In the genomic region with DNA sequence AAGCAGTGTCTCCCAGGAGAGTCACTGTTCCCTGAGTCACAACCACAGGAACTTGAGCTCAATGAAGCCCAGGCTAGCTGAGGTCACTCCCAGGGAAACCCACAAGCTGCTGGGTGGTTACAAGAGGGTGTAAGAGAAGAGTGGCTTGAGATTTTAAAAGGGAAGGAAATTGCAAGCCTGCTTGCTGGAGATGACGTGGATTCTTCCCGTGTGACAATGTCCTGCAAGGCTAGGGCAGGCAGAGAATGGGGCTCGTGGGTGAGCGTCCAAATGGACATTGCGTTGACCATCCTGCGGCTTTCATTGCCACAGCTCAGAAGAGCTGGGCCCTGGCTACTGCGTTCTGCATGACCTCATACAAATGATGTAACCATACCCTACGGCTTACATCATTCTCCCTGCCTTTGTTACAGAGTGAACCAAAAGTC, we compare ENCODE assay signal across 22 mouse cellular contexts. TPM values are rescaled to one million over a fixed set of nuclear protein-coding genes. Genes with fewer than 3 reads are reported as not detected.
DNase-seq lines count a peak whose midpoint lies in the region; ATAC-seq and TF ChIP-seq lines count a peak whose summit lies in the region.
"Had no signal": no experiment of that assay in that cellular context is flagged by ENCODE, and none has a peak within 500 bp of the region (broad histone marks: within the 10 kb centered on the region; RNA-seq: fewer than 3 reads in every experiment).

No protein-coding gene starts in this region.

- H3K4me3 ChIP-seq in heart, embryonic 10.5 days = no peak overlapping the region
- no peak overlapping the region for H3K4me3 ChIP-seq in bone marrow, adult 2 months (replicated peaks; ENCODE audit: control insufficient read depth, low read depth, low read length)
- peak overlapping the region; percentile 62 for H3K4me3 ChIP-seq in megakaryocyte, embryonic 14.5 days (replicated peaks)
- no peak overlapping the region for H3K4me3 ChIP-seq in midbrain, embryonic 10.5 days
- H3K4me3 ChIP-seq: embryonic facial prominence, embryonic 12.5 days; hindbrain, embryonic 13.5 days; layer of hippocampus, adult 2 months; limb, embryonic 12.5 days; lung, embryonic 15.5 days; midbrain, embryonic 15.5 days had no signal

- peak; percentile 44 to 74 for DNase-seq in heart, adult 18-20 months
- DNase-seq in heart, embryonic 10.5 days (ENCODE audit: low spot score) = no peak
- peak; percentile 77 for DNase-seq in 3134 (ENCODE audit: extremely low read depth, insufficient read length, low spot score)
- no peak for DNase-seq in left cerebral cortex, adult 8-10 months (ENCODE audit: low spot score in 2 of 2)
- DNase-seq in midbrain, embryonic 10.5 days (ENCODE audit: low spot score) = no peak
- DNase-seq: cerebellum, postnatal 14 days; kidney, adult 11 months; thymus, adult 2 months had no signal

- no peak for ATAC-seq in erythroblast, adult 5-6 weeks (replicated peaks; ENCODE audit: low FRiP score, poor library complexity, severe bottlenecking)
- ATAC-seq: forebrain, embryonic 14.5 days; midbrain, embryonic 15.5 days; Patski had no signal

- no peak overlapping the region for H3K27ac ChIP-seq in heart, embryonic 10.5 days
- peak overlapping the region; percentile 9; the same call in 1 of the 2 replicates for H3K27ac ChIP-seq in bone marrow, adult 2 months (ENCODE audit: control insufficient read depth, insufficient read depth, low read depth, low read length, poor library complexity)
- no peak overlapping the region for H3K27ac ChIP-seq in midbrain, embryonic 10.5 days (replicated peaks)
- H3K27ac ChIP-seq: embryonic facial prominence, embryonic 12.5 days; hindbrain, embryonic 13.5 days; layer of hippocampus, adult 2 months; limb, embryonic 12.5 days; lung, embryonic 15.5 days; midbrain, embryonic 15.5 days had no signal

- WGBS in heart, embryonic 10.5 days = 81% methylated on average over 8 of the region's 8 CpGs
- WGBS in bone marrow, adult 2 months = 37% methylated on average over 8 of the region's 8 CpGs
- WGBS in midbrain, embryonic 10.5 days = 89% methylated on average over 8 of the region's 8 CpGs

- H3K4me1 ChIP-seq in heart, embryonic 10.5 days = peaks cover 7% of the 10 kb centered on the region
- H3K4me1 ChIP-seq in bone marrow, adult 2 months (ENCODE audit: control insufficient read depth, insufficient read depth, low read length) = peaks cover 3% of the 10 kb centered on the region; the same call in 1 of the 2 replicates
- peaks cover 78% of the 10 kb centered on the region for H3K4me1 ChIP-seq in megakaryocyte, embryonic 14.5 days
- H3K4me1 ChIP-seq in midbrain, embryonic 10.5 days = peaks cover 2% of the 10 kb centered on the region

- no peaks in the 10 kb centered on the region for H3K36me3 ChIP-seq in heart, embryonic 10.5 days
- H3K36me3 ChIP-seq in megakaryocyte, embryonic 14.5 days (replicated peaks; ENCODE audit: low read length) = no peaks in the 10 kb centered on the region
- H3K36me3 ChIP-seq in midbrain, embryonic 10.5 days = no peaks in the 10 kb centered on the region
- H3K36me3 ChIP-seq: embryonic facial prominence, embryonic 12.5 days; hindbrain, embryonic 13.5 days; limb, embryonic 12.5 days; lung, embryonic 15.5 days; midbrain, embryonic 15.5 days had no signal

- no peaks in the 10 kb centered on the region for H3K27me3 ChIP-seq in heart, embryonic 10.5 days (ENCODE audit: insufficient read depth, poor library complexity, severe bottlenecking)
- no peaks in the 10 kb centered on the region for H3K27me3 ChIP-seq in megakaryocyte, embryonic 14.5 days (replicated peaks)
- H3K27me3 ChIP-seq in midbrain, embryonic 10.5 days (ENCODE audit: low read depth, poor library complexity, severe bottlenecking) = no peaks in the 10 kb centered on the region
- H3K27me3 ChIP-seq: embryonic facial prominence, embryonic 12.5 days; hindbrain, embryonic 13.5 days; limb, embryonic 12.5 days; lung, embryonic 15.5 days; midbrain, embryonic 15.5 days; Patski had no signal

- no peaks in the 10 kb centered on the region for H3K9me3 ChIP-seq in heart, embryonic 10.5 days
- H3K9me3 ChIP-seq in megakaryocyte, embryonic 14.5 days = no peaks in the 10 kb centered on the region
- no peaks in the 10 kb centered on the region for H3K9me3 ChIP-seq in midbrain, embryonic 10.5 days (replicated peaks)
- H3K9me3 ChIP-seq: embryonic facial prominence, embryonic 12.5 days; hindbrain, embryonic 13.5 days; limb, embryonic 12.5 days; lung, embryonic 15.5 days; midbrain, embryonic 15.5 days had no signal

- no peak for TF ChIP-seq CTCF in bone marrow, adult 2 months (IDR thresholded peaks at IDR 0.05; ENCODE audit: control insufficient read depth, insufficient read depth, low read length)

- no peak for TF ChIP-seq POLR2A in bone marrow, adult 2 months (IDR thresholded peaks at IDR 0.05; ENCODE audit: borderline replicate concordance, control insufficient read depth, low read depth, low read length)

RNA-seq across cellular contexts. Expression of a gene that starts 32.2 kb away (rescaled TPM):
- 100 to 1,000 TPM; 515 to 590 TPM for total RNA-seq in heart, adult 18-20 months (2021)
- 230 and 378 TPM in 2 replicates for polyA plus RNA-seq in heart, embryonic 10.5 days (2016; fragmentation: Nextera tagmentation; extraction: Ambion mirVana)
- polyA plus RNA-seq in bone marrow, adult 2 months (2011; ENCODE audit: insufficient read depth, insufficient read length, low replicate concordance, missing spikeins) = 12.5 and 20.9 TPM in 2 replicates
- polyA plus RNA-seq in megakaryocyte, embryonic 14.5 days (2012; ENCODE audit: insufficient read depth, low replicate concordance) = 2.8 and 5.0 TPM in 2 replicates
- under 1 TPM; 0.35 to 0.89 (median 0.52) TPM for total RNA-seq in left cerebral cortex, adult 8-10 months (2022)
- polyA plus RNA-seq in midbrain, embryonic 10.5 days (2016; fragmentation: Nextera tagmentation; extraction: Ambion mirVana) = 0.75 and 1.3 TPM in 2 replicates
- 24.9 and 26.5 TPM in 2 replicates for total RNA-seq in erythroblast, adult 5-6 weeks (2015; ENCODE audit: low replicate concordance)
- 6.2 and 14.2 TPM in 2 replicates for total RNA-seq in erythroblast, adult 5-6 weeks (2017; ENCODE audit: low replicate concordance)

RNA-seq across cellular contexts. Expression of a gene that starts 38.7 kb away (rescaled TPM):
- 1 to 10 TPM; 6.2 to 8.7 TPM for total RNA-seq in heart, adult 18-20 months (2021)
- 0.19 and 0.37 TPM in 2 replicates for polyA plus RNA-seq in heart, embryonic 10.5 days (2016; fragmentation: Nextera tagmentation; extraction: Ambion mirVana)
- polyA plus RNA-seq in bone marrow, adult 2 months (2011; ENCODE audit: insufficient read depth, insufficient read length, low replicate concordance, missing spikeins) = 1.5 TPM in 1 of 2 replicates, not detected in the other
- not detected in 2 replicates for polyA plus RNA-seq in megakaryocyte, embryonic 14.5 days (2012; ENCODE audit: insufficient read depth, low replicate concordance)
- 1 to 10 TPM in 3 of 4 experiments, under 1 TPM in 1; 0.78 to 2.0 (median 1.9) TPM for total RNA-seq in left cerebral cortex, adult 8-10 months (2022)
- 0.07 and 0.11 TPM in 2 replicates for polyA plus RNA-seq in midbrain, embryonic 10.5 days (2016; fragmentation: Nextera tagmentation; extraction: Ambion mirVana)
- total RNA-seq in erythroblast, adult 5-6 weeks (2015; ENCODE audit: low replicate concordance) = 3.7 TPM in 1 of 2 replicates, not detected in the other
- 0.28 TPM in 1 of 2 replicates, not detected in the other for total RNA-seq in erythroblast, adult 5-6 weeks (2017; ENCODE audit: low replicate concordance)

RNA-seq across cellular contexts. Expression of a gene that starts 47.4 kb away (rescaled TPM):
- total RNA-seq in heart, adult 18-20 months (2021) = 1 to 10 TPM in 1 of 2 experiments, not detected in 1; 1.4 TPM
- polyA plus RNA-seq in heart, embryonic 10.5 days (2016; fragmentation: Nextera tagmentation; extraction: Ambion mirVana) = 1.3 and 4.6 TPM in 2 replicates
- polyA plus RNA-seq in bone marrow, adult 2 months (2011; ENCODE audit: insufficient read depth, insufficient read length, low replicate concordance, missing spikeins) = not detected in 2 replicates
- 272 and 1,896 TPM in 2 replicates for polyA plus RNA-seq in megakaryocyte, embryonic 14.5 days (2012; ENCODE audit: insufficient read depth, low replicate concordance)
- not detected for total RNA-seq in left cerebral cortex, adult 8-10 months (2022)
- not detected in 2 replicates for polyA plus RNA-seq in midbrain, embryonic 10.5 days (2016; fragmentation: Nextera tagmentation; extraction: Ambion mirVana)
- not detected in 2 replicates for total RNA-seq in erythroblast, adult 5-6 weeks (2015; ENCODE audit: low replicate concordance)
- total RNA-seq in erythroblast, adult 5-6 weeks (2017; ENCODE audit: low replicate concordance) = not detected in 2 replicates
- total RNA-seq: adrenal gland, adult 18-20 months; gastrocnemius, adult 8-10 months; layer of hippocampus, adult 2 months had no signal
- polyA plus RNA-seq: embryonic facial prominence, embryonic 12.5 days; forebrain, embryonic 14.5 days; hindbrain, embryonic 13.5 days; limb, embryonic 12.5 days; lung, embryonic 15.5 days; midbrain, embryonic 15.5 days; neural tube, embryonic 14.5 days; Patski; thymus, adult 2 months had no signal

RNA-seq across cellular contexts. Expression of a gene that starts 47.4 kb away (rescaled TPM):
- 100 to 1,000 TPM; 345 to 380 TPM for total RNA-seq in heart, adult 18-20 months (2021)
- polyA plus RNA-seq in heart, embryonic 10.5 days (2016; fragmentation: Nextera tagmentation; extraction: Ambion mirVana) = 287 and 339 TPM in 2 replicates
- 219 and 283 TPM in 2 replicates for polyA plus RNA-seq in bone marrow, adult 2 months (2011; ENCODE audit: insufficient read depth, insufficient read length, low replicate concordance, missing spikeins)
- polyA plus RNA-seq in megakaryocyte, embryonic 14.5 days (2012; ENCODE audit: insufficient read depth, low replicate concordance) = 25.9 and 292 TPM in 2 replicates
- total RNA-seq in left cerebral cortex, adult 8-10 months (2022) = 100 to 1,000 TPM; 100 to 149 (median 127) TPM
- polyA plus RNA-seq in midbrain, embryonic 10.5 days (2016; fragmentation: Nextera tagmentation; extraction: Ambion mirVana) = 129 and 140 TPM in 2 replicates
- 53.5 and 84.5 TPM in 2 replicates for total RNA-seq in erythroblast, adult 5-6 weeks (2015; ENCODE audit: low replicate concordance)
- total RNA-seq in erythroblast, adult 5-6 weeks (2017; ENCODE audit: low replicate concordance) = 93.1 and 317 TPM in 2 replicates

RNA-seq across cellular contexts. Expression of a gene that starts 52.3 kb away (rescaled TPM):
- total RNA-seq in heart, adult 18-20 months (2021) = under 1 TPM in 1 of 2 experiments, not detected in 1; 0.13 TPM
- polyA plus RNA-seq in heart, embryonic 10.5 days (2016; fragmentation: Nextera tagmentation; extraction: Ambion mirVana) = 0.06 and 0.12 TPM in 2 replicates
- not detected in 2 replicates for polyA plus RNA-seq in bone marrow, adult 2 months (2011; ENCODE audit: insufficient read depth, insufficient read length, low replicate concordance, missing spikeins)
- polyA plus RNA-seq in megakaryocyte, embryonic 14.5 days (2012; ENCODE audit: insufficient read depth, low replicate concordance) = not detected in 2 replicates
- total RNA-seq in left cerebral cortex, adult 8-10 months (2022) = 1 to 10 TPM; 1.1 to 1.6 (median 1.4) TPM
- 0.78 and 0.98 TPM in 2 replicates for polyA plus RNA-seq in midbrain, embryonic 10.5 days (2016; fragmentation: Nextera tagmentation; extraction: Ambion mirVana)
- 0.42 TPM in 1 of 2 replicates, not detected in the other for total RNA-seq in erythroblast, adult 5-6 weeks (2015; ENCODE audit: low replicate concordance)
- not detected in 2 replicates for total RNA-seq in erythroblast, adult 5-6 weeks (2017; ENCODE audit: low replicate concordance)
- total RNA-seq: gastrocnemius, adult 8-10 months had no signal

Comparison
In these comparisons a context has a peak if more than half of its experiments do, and no peak if none do; other contexts are left out.
1. DNase-seq: peak in heart, adult 18-20 months (2 of 2) and 3134 (single experiment); none in heart, embryonic 10.5 days (single experiment), left cerebral cortex, adult 8-10 months (0 of 2) and midbrain, embryonic 10.5 days (single experiment).
2. RNA of a gene that starts 32.2 kb away (polyA plus RNA-seq): 230 to 378 TPM in heart, embryonic 10.5 days; 12.5 to 20.9 TPM in bone marrow, adult 2 months, 2.8 to 5.0 TPM in megakaryocyte, embryonic 14.5 days and 0.75 to 1.3 TPM in midbrain, embryonic 10.5 days; every median in the first group is over 10 times any median in the second.
3. RNA of a gene that starts 47.4 kb away (polyA plus RNA-seq): 272 to 1,896 TPM in megakaryocyte, embryonic 14.5 days; 1.3 to 4.6 TPM in heart, embryonic 10.5 days, not detected in bone marrow, adult 2 months and not detected in midbrain, embryonic 10.5 days; every median in the first group is over 10 times any median in the second.